Mouse (Mus musculus) ES-E14 (cell line): Measurements from ENCODE around the gene Yipf1. TPM values are rescaled to one million over a fixed set of nuclear protein-coding genes. Genes with fewer than 3 reads are reported as not detected.

ENCODE experiments used
- DNase-seq: peaks from one replicate; pipeline ENCODE4 v3.0.0-alpha.2; 2013; ENCODE audit warnings: low read depth, low spot score
- H3K27ac ChIP-seq: 2 replicates; pipeline ENCODE4 v1.5.1; 2012; ENCODE audit warnings: low read depth, mild to moderate bottlenecking, low read length, moderate library complexity, mixed read lengths; ENCODE audit not compliant: poor library complexity, insufficient read depth, severe bottlenecking
- H3K36me3 ChIP-seq: 2 replicates; pipeline ENCODE4 v1.6.1; 2012; ENCODE audit warnings: mild to moderate bottlenecking, low read length, moderate library complexity, mixed read lengths; ENCODE audit not compliant: control insufficient read depth, poor library complexity, insufficient read depth, severe bottlenecking
- H3K4me1 ChIP-seq, 2 experiments: fragments of 150-350 bp in 1 of 2; sonication (generic) in 1 of 2; 2 replicates each; pipeline ENCODE4 v1.6.1; 2012; ENCODE audit warnings: low read length in 2 of 2, mild to moderate bottlenecking in 1 of 2, mixed read lengths in 1 of 2; ENCODE audit not compliant: control insufficient read depth in 2 of 2, insufficient read depth in 2 of 2, poor library complexity in 1 of 2
- H3K4me3 ChIP-seq, 2 experiments: fragments of 150-350 bp in 1 of 2; sonication (generic) in 1 of 2; 2 replicates each; pipeline ENCODE4 v1.5.1; 2012; ENCODE audit warnings: low read length in 2 of 2, low read depth in 1 of 2, mild to moderate bottlenecking in 1 of 2, mixed read lengths in 1 of 2; ENCODE audit not compliant: insufficient read depth in 1 of 2, poor library complexity in 1 of 2, severe bottlenecking in 1 of 2
- H3K9ac ChIP-seq: 2 replicates; pipeline ENCODE4 v1.6.1; 2012; ENCODE audit warnings: low read depth, mild to moderate bottlenecking, low read length, mixed read lengths; ENCODE audit not compliant: poor library complexity, insufficient read depth, severe bottlenecking
- H3K9me3 ChIP-seq: fragments of 150-350 bp; sonication (generic); 2 replicates; pipeline ENCODE4 v1.6.1; 2012; ENCODE audit warnings: low read depth, mild to moderate bottlenecking, low read length; ENCODE audit not compliant: control insufficient read depth, insufficient read depth
- CHD2 ChIP-seq: IDR thresholded peaks from 2 replicates; pipeline ENCODE4 v1.6.1; 2014; ENCODE audit warnings: mild to moderate bottlenecking, low read depth, low read length, inconsistent platforms
- HCFC1 ChIP-seq: IDR thresholded peaks from 2 replicates; pipeline ENCODE4 v1.6.1; 2012; ENCODE audit warnings: low read length, inconsistent platforms, borderline replicate concordance; ENCODE audit not compliant: insufficient read depth
- MAFK ChIP-seq: IDR thresholded peaks from 2 replicates; pipeline ENCODE4 v1.6.1; 2014; ENCODE audit warnings: mild to moderate bottlenecking, low read depth, low read length, inconsistent platforms; ENCODE audit not compliant: insufficient read depth
- ZC3H11A ChIP-seq: IDR thresholded peaks from 2 replicates; pipeline ENCODE4 v1.6.1; 2012; ENCODE audit warnings: low read depth, mild to moderate bottlenecking, inconsistent platforms, low read length, borderline replicate concordance
- ZNF384 ChIP-seq: IDR thresholded peaks from 2 replicates; pipeline ENCODE4 v1.6.1; 2012; ENCODE audit warnings: low read depth, low read length, inconsistent platforms
- in situ Hi-C, 2 experiments: fragments of 600-800 bp; cut with MboI; formaldehyde crosslinking; loops; one replicate each; pipeline ENCODE4 v1.15.1; 2025; ENCODE audit warnings: low sequenced_read_pairs in 2 of 2, inconsistent platforms in 1 of 2; ENCODE audit not compliant: unreplicated experiment in 2 of 2
- total RNA-seq: library from RNA; depleted of rRNA; stranded (reverse); fragments of 300-350 nt; gene quantifications from 2 replicates; pipeline ENCODE4 v1.2.3, GENCODE M21; 2012

The Yipf1 gene
- total RNA-seq, 1 experiment, result 31.6 TPM

GRCm38 (mm10) chr4:107374677-107375076 is 60.5 kb downstream of the Yipf1 start:
- Histone ChIP-seq H3K9me3 (no peaks in the 10 kb centered on the region), H3K36me3 (peaks cover 38% of the 10 kb centered on the region), H3K27ac (no peak overlapping the region), H3K4me3 (no peak overlapping the region), H3K9ac (no peak overlapping the region), H3K4me1 (no peaks in the 10 kb centered on the region)
- TF ChIP-seq ZC3H11A (no peak), ZNF384 (no peak), MAFK (no peak), CHD2 (no peak), HCFC1 (no peak)
- in situ Hi-C loops, result loop anchor here in 1 of 2 experiments (25.0 kb wide), 1 partner anchor 562 kb away; the partner anchor contains the start of gene Acot11
- no peak for DNase-seq

- Histone ChIP-seq H3K4me1 (no peaks in the 10 kb centered on the region), H3K9me3 (no peaks in the 10 kb centered on the region), H3K36me3 (peaks cover 50% of the 10 kb centered on the region), H3K27ac (no peak overlapping the region), H3K4me3 (no peak overlapping the region), H3K9ac (no peak overlapping the region)
- TF ChIP-seq ZC3H11A, result no peak
- no peak for TF ChIP-seq CHD2
- no peak for TF ChIP-seq ZNF384
- no peak for TF ChIP-seq MAFK
- no peak for TF ChIP-seq HCFC1
- in situ Hi-C loops, result no loop called here
- DNase-seq, result no peak
Measured at GRCm38 (mm10) chr4:107378954-107379353, 64.8 kb downstream of the Yipf1 start.

- in situ Hi-C loops, result no loop called here
Measured at GRCm38 (mm10) chr4:107380871-107381270, 66.7 kb downstream of the Yipf1 start.

GRCm38 (mm10) chr4:107387038-107387437 is 72.9 kb downstream of the Yipf1 start:
- Histone ChIP-seq H3K9me3 (no peaks in the 10 kb centered on the region), H3K4me3 (no peak overlapping the region), H3K36me3 (peaks cover 41% of the 10 kb centered on the region), H3K4me1 (no peaks in the 10 kb centered on the region), H3K9ac (no peak overlapping the region), H3K27ac (no peak overlapping the region)
- in situ Hi-C loops, result no loop called here
- DNase-seq, result no peak
- no peak for TF ChIP-seq CHD2

More at GRCm38 (mm10) chr4:107380871-107381270, 66.7 kb downstream of the Yipf1 start:
- TF ChIP-seq ZC3H11A (no peak), CHD2 (no peak)
- Histone ChIP-seq H3K9me3 (no peaks in the 10 kb centered on the region), H3K9ac (no peak overlapping the region), H3K36me3 (peaks cover 42% of the 10 kb centered on the region), H3K4me1 (no peaks in the 10 kb centered on the region), H3K27ac (no peak overlapping the region), H3K4me3 (no peak overlapping the region)
- DNase-seq, result no peak

GRCm38 (mm10) chr4:107387465-107387864 is 73.3 kb downstream of the Yipf1 start:
- Histone ChIP-seq H3K36me3 (peaks cover 44% of the 10 kb centered on the region), H3K4me1 (no peaks in the 10 kb centered on the region), H3K4me3 (no peak overlapping the region), H3K27ac (no peak overlapping the region), H3K9ac (no peak overlapping the region), H3K9me3 (no peaks in the 10 kb centered on the region)
- TF ChIP-seq MAFK, result no peak
- no peak for TF ChIP-seq HCFC1
- TF ChIP-seq ZNF384, result no peak
- TF ChIP-seq CHD2, result no peak
- no peak for TF ChIP-seq ZC3H11A
- no peak for DNase-seq
- in situ Hi-C loops, result no loop called here
